Mouse (Mus musculus) G1E (cell line): ENCODE measurements at regions not wholly inside any gene's neighbourhood (a gene's known extent, or its start where the extent isn't known, plus 50 kb on each side); places are given as distances from the start of the nearest gene placed in this dataset.

ENCODE experiments used
- CTCF ChIP-seq: IDR thresholded peaks from 2 replicates; pipeline ENCODE4 v1.5.1; 2012; ENCODE audit warnings: low read depth, low read length, inconsistent platforms, mixed read lengths
- GATA1 ChIP-seq: IDR thresholded peaks from 2 replicates; pipeline ENCODE4 v1.6.1; 2012; ENCODE audit warnings: borderline replicate concordance, low read length, inconsistent platforms, mixed read lengths
- GATA2 ChIP-seq: IDR thresholded peaks from 2 replicates; pipeline ENCODE4 v1.6.1; 2012; ENCODE audit warnings: low read depth, low read length, inconsistent platforms, borderline replicate concordance
- POLR2AphosphoS5 ChIP-seq: IDR thresholded peaks from 2 replicates; pipeline ENCODE4 v1.6.1; 2012; ENCODE audit warnings: low read depth, low read length, inconsistent platforms; ENCODE audit not compliant: insufficient replicate concordance
- TAL1 ChIP-seq: conservative IDR thresholded peaks from 2 replicates; pipeline ENCODE4 v1.6.1; 2012; ENCODE audit warnings: low read depth, low read length, inconsistent platforms, mixed read lengths

- TF ChIP-seq CTCF (no peak), GATA1 (no peak), TAL1 (no peak), POLR2AphosphoS5 (no peak), GATA2 (no peak)
Measured at GRCm38 (mm10) chrX:95291676-95292075, 95.0 kb upstream of the Arhgef9 start.
